Mouse (Mus musculus): ENCODE results near the gene Ttll4. TPM values are rescaled to one million over a fixed set of nuclear protein-coding genes. Genes with fewer than 3 reads are reported as not detected.

The Ttll4 gene
- polyA plus RNA-seq (2016; fragmentation: Nextera tagmentation; extraction: Ambion mirVana), result 43.7 and 51.9 TPM in 2 replicates

DNA sequence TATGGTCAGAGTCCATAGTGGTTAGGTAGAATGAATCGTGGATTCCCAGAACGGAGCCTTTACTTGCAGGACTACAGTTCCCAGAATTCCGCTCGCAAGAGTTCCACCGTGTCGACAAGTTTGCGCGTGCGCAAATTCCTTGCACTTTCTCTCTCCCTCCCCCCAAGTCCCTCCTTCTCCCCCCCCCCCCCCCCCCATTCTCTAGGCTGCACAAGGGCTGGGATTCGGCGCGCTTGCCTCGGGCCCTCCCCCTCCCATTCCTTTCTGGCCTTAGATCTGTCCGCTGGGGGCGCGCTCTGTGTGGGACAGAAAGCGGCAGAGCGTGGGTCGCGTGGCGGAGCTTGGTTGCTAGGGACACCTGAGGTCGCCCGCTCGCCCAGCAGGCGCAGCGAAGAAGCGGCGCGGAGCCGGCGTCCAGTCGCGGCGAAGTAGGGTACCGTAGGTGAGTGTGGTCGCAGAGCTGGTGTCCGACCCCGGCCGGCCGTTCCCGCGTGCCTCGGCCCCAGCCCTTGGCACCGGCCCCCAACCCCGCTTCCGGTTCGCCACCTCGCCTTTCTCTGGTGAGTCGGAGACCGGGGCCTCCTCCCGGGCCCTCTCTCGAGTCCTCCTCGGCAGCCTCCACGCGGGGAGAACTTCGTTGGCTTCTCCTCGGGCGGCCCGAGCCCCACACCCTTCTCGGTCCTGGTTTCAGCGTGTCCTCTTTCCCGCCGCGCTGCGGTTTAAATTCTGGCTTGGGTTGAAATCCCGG lies at the start of gene Ttll4:
Ttll4 (plus strand) TSS at position 298 of the 748 bp plus-strand sequence.
- peak; percentile 99 for ATAC-seq (ENCODE audit: low FRiP score, low read depth)
- H3K4me1 ChIP-seq, result peaks cover 16% of the 10 kb centered on the region
- peak within 1 kb of the TSS; percentile 70 for H3K4me2 ChIP-seq (replicated peaks)
- no peaks in the 10 kb centered on the region for H3K9me3 ChIP-seq
- H3K27me3 ChIP-seq, result no peaks in the 10 kb centered on the region
- peak within 1 kb of the TSS; percentile 83 for H3K27ac ChIP-seq (replicated peaks)
- WGBS, result under 1% methylated on average over 65 of the region's 66 CpGs
- H3K9ac ChIP-seq (replicated peaks), result peak within 1 kb of the TSS; percentile 75
- H3K36me3 ChIP-seq, result no peaks in the 10 kb centered on the region; the same call in 1 of the 2 replicates
- H3K4me3 ChIP-seq, result peak within 1 kb of the TSS; percentile 68

DNA sequence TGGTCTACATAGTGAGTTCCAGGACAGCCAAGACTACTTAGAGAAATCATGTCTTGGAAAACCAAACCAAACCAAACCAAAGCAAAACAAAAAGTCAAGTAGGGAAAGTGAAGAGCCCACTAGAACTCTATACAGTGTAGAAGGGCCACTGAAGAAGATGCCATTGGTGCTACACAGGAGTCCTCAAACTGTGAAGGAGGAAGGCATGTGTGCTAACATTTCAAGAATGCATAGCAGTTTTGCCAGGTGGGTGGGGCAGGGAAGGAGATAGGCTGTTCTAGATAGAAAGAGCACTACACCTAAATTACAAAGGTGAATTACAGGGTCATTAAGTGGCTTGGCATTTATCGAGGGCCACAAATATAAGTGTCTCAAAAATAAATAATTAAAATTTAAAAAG lies 37.4 kb upstream of the Ttll4 start:
- Histone ChIP-seq H3K9me3 (no peaks in the 10 kb centered on the region), H3K4me3 (no peak overlapping the region), H3K4me2 (replicated peaks) (no peak overlapping the region), H3K4me1 (no peaks in the 10 kb centered on the region), H3K9ac (replicated peaks) (no peak overlapping the region), H3K27me3 (no peaks in the 10 kb centered on the region), H3K27ac (replicated peaks) (no peak overlapping the region), H3K36me3 (peaks cover 66% of the 10 kb centered on the region)
- WGBS, result 93% methylated on average over 1 of the region's 1 CpGs
- ATAC-seq (ENCODE audit: low FRiP score, low read depth), result no peak

DNA sequence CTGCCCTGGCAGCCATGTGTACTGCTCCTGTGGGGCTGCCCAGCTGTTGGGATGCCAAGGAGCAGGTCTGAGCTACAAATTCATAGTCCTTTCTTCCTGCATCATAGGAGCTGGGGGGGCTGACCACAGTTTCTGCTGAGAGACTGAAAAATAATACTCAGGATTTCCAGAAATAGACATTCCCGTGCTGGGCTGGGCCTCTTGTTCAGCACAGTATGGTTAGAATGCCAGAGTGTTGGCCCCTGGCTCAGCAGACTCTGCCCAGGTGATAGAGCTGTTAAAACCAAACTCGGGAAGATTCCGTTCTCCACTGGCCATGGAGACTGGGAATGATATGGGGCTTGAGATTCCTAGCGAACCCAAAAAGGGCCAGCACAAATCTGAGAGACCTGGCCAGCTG lies 35.5 kb upstream of the Ttll4 start:
- no peak overlapping the region for H3K9ac ChIP-seq (replicated peaks)
- peaks cover 66% of the 10 kb centered on the region for H3K36me3 ChIP-seq
- no peak for ATAC-seq (ENCODE audit: low FRiP score, low read depth)
- WGBS, result 94% methylated on average over 4 of the region's 4 CpGs
- H3K4me2 ChIP-seq (replicated peaks), result no peak overlapping the region
- H3K27me3 ChIP-seq, result no peaks in the 10 kb centered on the region
- no peak overlapping the region for H3K27ac ChIP-seq (replicated peaks)
- H3K4me1 ChIP-seq, result no peaks in the 10 kb centered on the region
- no peak overlapping the region for H3K4me3 ChIP-seq
- no peaks in the 10 kb centered on the region for H3K9me3 ChIP-seq

DNA sequence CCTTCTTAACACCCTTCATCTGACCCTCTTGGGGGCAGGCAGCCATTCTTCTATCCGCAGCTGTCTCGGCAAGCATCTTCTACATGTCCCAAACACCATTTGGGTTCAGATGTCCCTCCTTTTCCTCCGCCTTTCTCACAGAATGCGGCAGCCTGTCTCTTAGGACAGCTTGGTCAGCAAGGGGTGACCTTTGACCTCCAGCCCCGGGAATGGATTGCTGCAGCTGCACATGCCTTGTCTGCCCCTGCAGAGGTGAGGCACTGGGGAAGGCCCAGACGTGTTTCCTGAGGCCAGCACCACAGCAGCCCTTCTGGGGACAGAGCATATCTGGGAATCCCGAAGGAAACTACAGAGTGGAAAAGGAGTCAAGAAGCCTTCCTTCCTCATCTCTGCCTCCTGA lies 33.5 kb upstream of the Ttll4 start:
- no peaks in the 10 kb centered on the region for H3K4me1 ChIP-seq
- no peak overlapping the region for H3K9ac ChIP-seq (replicated peaks)
- no peak overlapping the region for H3K4me2 ChIP-seq (replicated peaks)
- no peak overlapping the region for H3K4me3 ChIP-seq
- peaks cover 55% of the 10 kb centered on the region for H3K36me3 ChIP-seq
- no peak for ATAC-seq (ENCODE audit: low FRiP score, low read depth)
- H3K9me3 ChIP-seq, result no peaks in the 10 kb centered on the region
- no peaks in the 10 kb centered on the region for H3K27me3 ChIP-seq
- no peak overlapping the region for H3K27ac ChIP-seq (replicated peaks)
- WGBS, result 49% methylated on average over 7 of the region's 7 CpGs

- Histone ChIP-seq H3K27ac (replicated peaks) (no peak overlapping the region), H3K4me1 (no peaks in the 10 kb centered on the region), H3K27me3 (no peaks in the 10 kb centered on the region), H3K36me3 (peaks cover 26% of the 10 kb centered on the region), H3K4me2 (replicated peaks) (no peak overlapping the region), H3K9me3 (no peaks in the 10 kb centered on the region), H3K4me3 (no peak overlapping the region), H3K9ac (replicated peaks) (no peak overlapping the region)
- no peak for ATAC-seq (ENCODE audit: low FRiP score, low read depth)
- 90% methylated on average over 4 of the region's 4 CpGs for WGBS
Measured at GRCm38 (mm10) chr1:74632734-74633133, 28.8 kb upstream of the Ttll4 start.

GRCm38 (mm10) chr1:74643524-74643923 lies 18.0 kb upstream of the Ttll4 start:
- H3K4me2 ChIP-seq (replicated peaks), result no peak overlapping the region
- no peak overlapping the region for H3K27ac ChIP-seq (replicated peaks)
- 72% methylated on average over 2 of the region's 2 CpGs for WGBS
- H3K4me1 ChIP-seq, result no peaks in the 10 kb centered on the region
- no peak overlapping the region for H3K9ac ChIP-seq (replicated peaks)
- no peaks in the 10 kb centered on the region for H3K36me3 ChIP-seq
- no peaks in the 10 kb centered on the region for H3K27me3 ChIP-seq
- ATAC-seq (ENCODE audit: low FRiP score, low read depth), result no peak
- H3K4me3 ChIP-seq, result no peak overlapping the region
- H3K9me3 ChIP-seq, result no peaks in the 10 kb centered on the region

DNA sequence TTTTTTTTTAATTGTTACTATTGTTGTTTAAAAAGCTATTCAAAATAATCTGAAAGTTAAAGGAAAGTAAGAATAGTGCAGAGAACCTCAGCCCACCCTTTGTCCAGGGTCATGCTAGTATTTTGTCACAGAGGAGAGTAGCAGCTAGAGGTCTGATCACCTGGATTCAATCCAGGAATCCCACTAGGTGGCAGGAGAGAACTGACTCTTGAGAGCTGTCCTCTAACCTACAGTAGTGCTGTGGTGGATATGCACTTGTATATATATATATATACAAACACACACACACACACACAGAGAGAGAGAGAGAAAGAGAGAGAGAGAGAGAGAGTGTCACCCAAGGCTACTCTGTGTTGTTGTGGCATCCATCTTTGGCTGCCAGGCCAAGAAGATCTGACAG lies 17.6 kb upstream of the Ttll4 start:
- no peak overlapping the region for H3K27ac ChIP-seq (replicated peaks)
- no peaks in the 10 kb centered on the region for H3K9me3 ChIP-seq
- H3K36me3 ChIP-seq, result no peaks in the 10 kb centered on the region
- ATAC-seq (ENCODE audit: low FRiP score, low read depth), result no peak
- no peaks in the 10 kb centered on the region for H3K27me3 ChIP-seq
- no peak overlapping the region for H3K4me2 ChIP-seq (replicated peaks)
- H3K9ac ChIP-seq (replicated peaks), result no peak overlapping the region
- no peaks in the 10 kb centered on the region for H3K4me1 ChIP-seq
- H3K4me3 ChIP-seq, result no peak overlapping the region

- no peak for ATAC-seq (ENCODE audit: low FRiP score, low read depth)
- Histone ChIP-seq H3K9me3 (no peaks in the 10 kb centered on the region), H3K27ac (replicated peaks) (peak overlapping the region; percentile 83), H3K4me2 (replicated peaks) (peak overlapping the region; percentile 70), H3K36me3 (no peaks in the 10 kb centered on the region; the same call in 1 of the 2 replicates), H3K9ac (replicated peaks) (peak overlapping the region; percentile 75), H3K27me3 (no peaks in the 10 kb centered on the region), H3K4me1 (peaks cover 16% of the 10 kb centered on the region), H3K4me3 (peak overlapping the region; percentile 68)
- WGBS, result 2% methylated on average over 13 of the region's 13 CpGs
Measured at GRCm38 (mm10) chr1:74662253-74662865, 814 bp downstream of the Ttll4 start.

- Histone ChIP-seq H3K36me3 (no peaks in the 10 kb centered on the region; the same call in 1 of the 2 replicates), H3K4me2 (replicated peaks) (no peak overlapping the region), H3K9ac (replicated peaks) (no peak overlapping the region), H3K27me3 (no peaks in the 10 kb centered on the region), H3K4me3 (no peak overlapping the region), H3K4me1 (peaks cover 16% of the 10 kb centered on the region), H3K27ac (replicated peaks) (no peak overlapping the region), H3K9me3 (no peaks in the 10 kb centered on the region)
- no peak for ATAC-seq (ENCODE audit: low FRiP score, low read depth)
- WGBS, result 85% methylated on average over 6 of the region's 6 CpGs
Measured at GRCm38 (mm10) chr1:74665153-74665552, 3.6 kb downstream of the Ttll4 start.

DNA sequence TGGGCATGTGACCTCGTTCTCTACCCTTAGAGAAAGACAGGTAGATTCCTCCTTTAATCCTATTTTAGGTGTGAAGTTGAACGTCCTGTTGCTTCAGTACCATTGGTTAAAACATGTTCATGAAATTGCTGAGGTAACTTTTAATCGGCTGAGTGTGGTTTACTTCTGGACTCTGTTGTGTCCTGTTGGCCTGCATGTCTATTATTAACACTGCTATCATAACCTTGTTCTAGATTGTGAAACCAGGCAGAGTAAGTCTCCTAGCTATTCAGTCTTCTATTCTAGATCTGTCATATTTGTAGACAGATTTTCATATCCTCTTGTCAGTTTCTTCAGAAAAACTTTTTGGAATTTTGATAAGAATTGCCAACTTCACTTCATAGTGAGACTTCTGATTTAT lies 6.8 kb downstream of the Ttll4 start:
- Histone ChIP-seq H3K27ac (replicated peaks) (no peak overlapping the region), H3K36me3 (peaks cover 15% of the 10 kb centered on the region), H3K9me3 (no peaks in the 10 kb centered on the region), H3K4me2 (replicated peaks) (no peak overlapping the region), H3K27me3 (no peaks in the 10 kb centered on the region), H3K4me1 (peaks cover 7% of the 10 kb centered on the region; the same call in 1 of the 2 replicates), H3K9ac (replicated peaks) (no peak overlapping the region), H3K4me3 (no peak overlapping the region)
- no peak for ATAC-seq (ENCODE audit: low FRiP score, low read depth)
- WGBS, result 95% methylated on average over 3 of the region's 3 CpGs

DNA sequence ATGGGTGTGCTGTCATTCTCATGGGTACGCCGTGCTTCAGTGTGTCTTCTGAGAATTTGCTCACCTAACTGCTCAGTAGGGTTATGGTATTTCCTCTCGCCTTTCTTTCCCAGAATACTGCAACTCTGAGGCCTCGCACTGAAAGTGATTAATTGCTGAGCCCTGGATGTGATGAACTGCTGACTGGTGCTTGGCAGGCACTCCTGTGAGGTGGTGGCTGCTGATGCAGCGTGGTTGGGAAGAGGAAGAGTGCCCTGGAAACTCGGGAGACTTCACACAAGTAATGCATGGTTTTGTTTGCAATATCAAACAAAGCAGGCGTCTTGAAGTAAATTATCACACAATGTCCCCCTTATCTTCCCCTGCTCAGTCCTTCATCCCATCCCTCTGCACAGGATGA lies 11.2 kb downstream of the Ttll4 start:
- Histone ChIP-seq H3K9ac (replicated peaks) (no peak overlapping the region), H3K36me3 (peaks cover 29% of the 10 kb centered on the region), H3K4me2 (replicated peaks) (no peak overlapping the region), H3K9me3 (no peaks in the 10 kb centered on the region), H3K4me3 (no peak overlapping the region), H3K27me3 (no peaks in the 10 kb centered on the region), H3K4me1 (no peaks in the 10 kb centered on the region), H3K27ac (replicated peaks) (no peak overlapping the region)
- ATAC-seq (ENCODE audit: low FRiP score, low read depth), result no peak
- 90% methylated on average over 7 of the region's 7 CpGs for WGBS

DNA sequence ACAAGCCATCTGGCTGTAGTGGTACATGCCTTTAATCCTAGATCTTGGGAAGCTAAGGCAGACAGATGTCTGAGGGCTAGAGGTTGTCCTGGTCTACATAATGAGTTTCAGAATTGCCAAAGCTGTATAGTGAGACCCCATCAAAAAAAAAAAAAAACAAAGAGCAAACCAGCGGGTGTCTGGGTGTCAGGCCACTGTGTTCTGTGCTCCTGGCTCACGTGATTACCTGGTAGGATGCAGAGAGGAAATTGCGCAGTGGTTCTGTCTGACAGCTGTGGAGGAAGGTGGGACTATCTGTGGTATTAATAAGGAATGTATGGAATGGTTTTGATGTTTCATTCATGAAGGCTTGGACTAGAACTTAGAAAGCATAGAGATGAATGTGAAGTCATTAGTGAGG lies 15.3 kb downstream of the Ttll4 start:
- Histone ChIP-seq H3K27ac (replicated peaks) (no peak overlapping the region), H3K9ac (replicated peaks) (no peak overlapping the region), H3K4me2 (replicated peaks) (no peak overlapping the region), H3K4me1 (no peaks in the 10 kb centered on the region), H3K36me3 (peaks cover 63% of the 10 kb centered on the region), H3K27me3 (no peaks in the 10 kb centered on the region), H3K9me3 (no peaks in the 10 kb centered on the region), H3K4me3 (no peak overlapping the region)
- ATAC-seq (ENCODE audit: low FRiP score, low read depth), result no peak
- 78% methylated on average over 3 of the region's 3 CpGs for WGBS

All from midbrain, embryonic 12.5 days (tissue).